Mouse (Mus musculus) neutrophil, adult 83 days (primary cell): ENCODE results near the gene Gm20890. TPM values are rescaled to one million over a fixed set of nuclear protein-coding genes. Genes with fewer than 3 reads are reported as not detected.

Experiments used
- total RNA-seq, 2 experiments: library from RNA; stranded (reverse); gene quantifications; one replicate each; pipeline ENCODE4 v1.2.4; 2023

Gene Gm20890
- not detected for total RNA-seq

DNA sequence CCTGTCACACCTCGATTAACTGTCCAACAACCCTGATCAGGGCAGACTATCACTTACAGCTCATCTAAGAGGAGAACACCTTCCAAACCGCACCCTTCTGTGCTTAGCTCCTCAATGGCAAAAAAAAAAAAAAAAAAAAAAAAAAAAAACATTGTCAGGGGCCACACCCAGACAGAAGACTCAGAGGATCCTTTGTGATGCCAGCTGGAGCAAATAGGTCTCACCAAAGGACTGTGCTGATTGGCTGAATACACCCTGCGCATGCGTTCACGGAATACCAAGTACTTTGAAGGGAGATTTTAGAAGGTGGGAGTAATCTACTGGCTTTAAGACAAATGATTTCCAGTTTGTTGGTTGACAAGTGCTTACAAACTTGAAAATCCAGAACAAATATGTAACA is at the start of gene Gm20890:
TSS of gene Gm20890 (minus strand) at position 101 of the 400 bp plus-strand sequence.

